Mouse (Mus musculus): ENCODE data around the gene Gm49711. TPM values are rescaled to one million over a fixed set of nuclear protein-coding genes. Genes with fewer than 3 reads are reported as not detected.

Gm49711 gene
- polyA plus RNA-seq, 1 experiment = 0.12 TPM

DNA sequence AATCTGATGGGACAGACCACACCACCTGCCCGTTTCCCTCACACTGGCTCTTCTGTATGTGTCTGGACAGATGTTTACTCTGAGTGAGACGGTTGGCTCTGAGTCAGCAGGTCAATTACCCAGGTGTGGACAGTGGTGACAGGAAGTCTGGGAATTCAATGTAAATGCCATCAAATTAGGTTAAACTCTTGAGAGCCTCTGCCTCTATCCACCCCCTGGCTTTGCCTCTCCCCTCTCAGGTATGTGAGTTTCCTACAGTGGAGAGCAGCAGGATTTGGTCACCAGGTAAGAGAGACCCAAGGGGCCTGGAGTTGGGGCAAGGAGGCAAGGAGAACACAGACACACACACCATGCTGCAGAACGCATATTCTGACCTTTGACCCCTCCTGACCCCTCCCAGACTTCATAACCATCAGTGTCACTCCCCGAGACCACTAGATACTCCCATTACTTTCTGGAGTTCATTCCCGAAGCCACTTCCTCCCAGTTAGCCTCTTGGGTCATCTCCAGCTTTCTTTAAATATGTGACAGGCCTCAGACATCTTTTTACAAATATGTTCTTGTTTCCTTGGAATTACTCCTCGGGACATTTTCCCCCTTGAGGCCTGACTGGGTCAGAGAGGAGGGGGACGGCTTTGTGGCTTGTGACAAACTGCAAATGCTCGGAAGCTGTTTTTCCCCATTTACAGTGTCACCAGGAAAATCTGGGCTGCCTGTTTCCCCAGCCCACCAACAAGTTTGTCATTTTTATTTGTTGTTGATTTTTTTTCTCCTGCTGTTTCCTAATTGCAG, 157.7 kb downstream of the Gm49711 start:
- H3K4me1 ChIP-seq (ENCODE audit: control insufficient read depth, insufficient read depth, insufficient read length) = no peaks in the 10 kb centered on the region
- H3K4me3 ChIP-seq (ENCODE audit: extremely low read depth, insufficient read depth, insufficient read length) = no peak overlapping the region
- no peaks in the 10 kb centered on the region for H3K27me3 ChIP-seq (ENCODE audit: control insufficient read depth, insufficient read depth, low read length)
- DNase-seq (ENCODE audit: low read depth in 1 of 2, low spot score in 2 of 2) = no peak
- 69% methylated on average over 8 of the region's 8 CpGs for WGBS
- TF ChIP-seq POLR2A (IDR thresholded peaks at IDR 0.05; ENCODE audit: low read depth, low read length) = no peak
- TF ChIP-seq CTCF (IDR thresholded peaks at IDR 0.05; ENCODE audit: extremely low read depth, insufficient read depth, insufficient read length, insufficient replicate concordance) = no peak
- no peak overlapping the region for H3K27ac ChIP-seq (ENCODE audit: insufficient read depth, low read length)
- no peaks in the 10 kb centered on the region for H3K36me3 ChIP-seq (ENCODE audit: control insufficient read depth, insufficient read depth, low read length)

- no peak for DNase-seq (ENCODE audit: low read depth in 1 of 2, low spot score in 2 of 2)
- TF ChIP-seq CTCF (IDR thresholded peaks at IDR 0.05; ENCODE audit: extremely low read depth, insufficient read depth, insufficient read length, insufficient replicate concordance) = no peak
- TF ChIP-seq POLR2A (IDR thresholded peaks at IDR 0.05; ENCODE audit: low read depth, low read length) = no peak
- 91% methylated on average over 11 of the region's 11 CpGs for WGBS
Measured at GRCm38 (mm10) chr16:92220754-92221153, 162.6 kb downstream of the Gm49711 start.

GRCm38 (mm10) chr16:92228332-92228919, 170.3 kb downstream of the Gm49711 start:
- DNase-seq (ENCODE audit: low read depth in 1 of 2, low spot score in 2 of 2) = no peak
- Histone ChIP-seq H3K27ac (ENCODE audit: insufficient read depth, low read length) (no peak overlapping the region), H3K36me3 (ENCODE audit: control insufficient read depth, insufficient read depth, low read length) (no peaks in the 10 kb centered on the region), H3K4me3 (ENCODE audit: extremely low read depth, insufficient read depth, insufficient read length) (no peak overlapping the region), H3K4me1 (ENCODE audit: control insufficient read depth, insufficient read depth, insufficient read length) (no peaks in the 10 kb centered on the region), H3K27me3 (ENCODE audit: control insufficient read depth, insufficient read depth, low read length) (no peaks in the 10 kb centered on the region)
- WGBS = 78% methylated on average over 7 of the region's 7 CpGs
- TF ChIP-seq CTCF (IDR thresholded peaks at IDR 0.05; ENCODE audit: extremely low read depth, insufficient read depth, insufficient read length, insufficient replicate concordance) (no peak), POLR2A (IDR thresholded peaks at IDR 0.05; ENCODE audit: low read depth, low read length) (no peak)

More at GRCm38 (mm10) chr16:92220754-92221153, 162.6 kb downstream of the Gm49711 start:
- no peak overlapping the region for H3K4me3 ChIP-seq (ENCODE audit: extremely low read depth, insufficient read depth, insufficient read length)
- H3K4me1 ChIP-seq (ENCODE audit: control insufficient read depth, insufficient read depth, insufficient read length) = no peaks in the 10 kb centered on the region
- H3K27me3 ChIP-seq (ENCODE audit: control insufficient read depth, insufficient read depth, low read length) = no peaks in the 10 kb centered on the region
- no peaks in the 10 kb centered on the region for H3K36me3 ChIP-seq (ENCODE audit: control insufficient read depth, insufficient read depth, low read length)
- no peak overlapping the region for H3K27ac ChIP-seq (ENCODE audit: insufficient read depth, low read length)

- Histone ChIP-seq H3K27me3 (ENCODE audit: control insufficient read depth, insufficient read depth, low read length) (no peaks in the 10 kb centered on the region), H3K36me3 (ENCODE audit: control insufficient read depth, insufficient read depth, low read length) (no peaks in the 10 kb centered on the region), H3K4me3 (ENCODE audit: extremely low read depth, insufficient read depth, insufficient read length) (no peak overlapping the region), H3K27ac (ENCODE audit: insufficient read depth, low read length) (no peak overlapping the region), H3K4me1 (ENCODE audit: control insufficient read depth, insufficient read depth, insufficient read length) (no peaks in the 10 kb centered on the region)
- WGBS = 94% methylated on average over 6 of the region's 6 CpGs
- DNase-seq (ENCODE audit: low read depth in 1 of 2, low spot score in 2 of 2) = no peak
- TF ChIP-seq POLR2A (IDR thresholded peaks at IDR 0.05; ENCODE audit: low read depth, low read length) = no peak
- no peak for TF ChIP-seq CTCF (IDR thresholded peaks at IDR 0.05; ENCODE audit: extremely low read depth, insufficient read depth, insufficient read length, insufficient replicate concordance)
Measured at GRCm38 (mm10) chr16:92230476-92230931, 172.4 kb downstream of the Gm49711 start.

DNA sequence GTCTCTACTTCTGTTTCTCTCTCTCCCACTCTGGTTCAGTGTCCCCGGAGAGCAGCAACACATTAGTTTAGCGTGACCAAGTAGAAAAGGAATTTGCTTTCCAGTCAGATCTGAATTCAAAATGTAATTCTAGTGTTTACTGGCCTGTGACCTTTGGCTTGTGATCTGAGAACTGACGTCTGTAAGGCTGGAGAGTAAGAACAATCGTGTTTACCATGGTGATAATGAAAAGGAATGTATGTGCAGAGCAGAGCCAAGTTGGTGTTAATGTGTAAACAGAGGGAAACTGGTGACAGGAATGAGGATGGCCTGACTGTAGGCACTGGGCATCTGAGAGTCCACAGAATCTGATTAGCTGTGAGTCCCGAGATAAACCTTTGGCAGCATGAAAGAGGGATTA, 176.4 kb downstream of the Gm49711 start:
- no peak overlapping the region for H3K27ac ChIP-seq (ENCODE audit: insufficient read depth, low read length)
- H3K4me3 ChIP-seq (ENCODE audit: extremely low read depth, insufficient read depth, insufficient read length) = no peak overlapping the region
- H3K4me1 ChIP-seq (ENCODE audit: control insufficient read depth, insufficient read depth, insufficient read length) = no peaks in the 10 kb centered on the region
- no peak for DNase-seq (ENCODE audit: low read depth in 1 of 2, low spot score in 2 of 2)
- no peaks in the 10 kb centered on the region for H3K27me3 ChIP-seq (ENCODE audit: control insufficient read depth, insufficient read depth, low read length)
- no peaks in the 10 kb centered on the region for H3K36me3 ChIP-seq (ENCODE audit: control insufficient read depth, insufficient read depth, low read length)
- TF ChIP-seq POLR2A (IDR thresholded peaks at IDR 0.05; ENCODE audit: low read depth, low read length) = no peak
- TF ChIP-seq CTCF (IDR thresholded peaks at IDR 0.05; ENCODE audit: extremely low read depth, insufficient read depth, insufficient read length, insufficient replicate concordance) = no peak
- WGBS = 74% methylated on average over 5 of the region's 5 CpGs

- H3K36me3 ChIP-seq (ENCODE audit: control insufficient read depth, insufficient read depth, low read length) = no peaks in the 10 kb centered on the region
Measured at GRCm38 (mm10) chr16:92235222-92235621, 177.1 kb downstream of the Gm49711 start.

More at GRCm38 (mm10) chr16:92235222-92235621, 177.1 kb downstream of the Gm49711 start:
- no peaks in the 10 kb centered on the region for H3K27me3 ChIP-seq (ENCODE audit: control insufficient read depth, insufficient read depth, low read length)
- H3K27ac ChIP-seq (ENCODE audit: insufficient read depth, low read length) = no peak overlapping the region
- H3K4me3 ChIP-seq (ENCODE audit: extremely low read depth, insufficient read depth, insufficient read length) = no peak overlapping the region
- DNase-seq (ENCODE audit: low read depth in 1 of 2, low spot score in 2 of 2) = no peak
- no peak for TF ChIP-seq CTCF (IDR thresholded peaks at IDR 0.05; ENCODE audit: extremely low read depth, insufficient read depth, insufficient read length, insufficient replicate concordance)
- TF ChIP-seq POLR2A (IDR thresholded peaks at IDR 0.05; ENCODE audit: low read depth, low read length) = no peak
- no peaks in the 10 kb centered on the region for H3K4me1 ChIP-seq (ENCODE audit: control insufficient read depth, insufficient read depth, insufficient read length)
- 81% methylated on average over 9 of the region's 9 CpGs for WGBS

Other genes with a start within 250 kb of the Gm49711 start
- gene Mrps6, start within 50 bp of the Gm49711 start, polyA plus RNA-seq (2012; rRNA removed) = 6.7 and 8.5 TPM in 2 replicates
- gene Slc5a3, start within 50 bp of the Gm49711 start, polyA plus RNA-seq (2012; rRNA removed) = 0.58 and 0.74 TPM in 2 replicates
- gene Kcne2, start 234.1 kb downstream of the Gm49711 start, polyA plus RNA-seq (2012; rRNA removed) = not detected in 2 replicates
- gene Smim11, start 243.0 kb downstream of the Gm49711 start, polyA plus RNA-seq (2012; rRNA removed) = 10.8 and 12.0 TPM in 2 replicates

Measured in spleen, adult 2 months (tissue).